Mouse (Mus musculus) heart, adult 2 months (tissue): ENCODE data around the gene Gm10772. TPM values are rescaled to one million over a fixed set of nuclear protein-coding genes. Genes with fewer than 3 reads are reported as not detected.
"Not testable (repeated sequence)": the region's sequence is repeated elsewhere in the genome, so short reads cannot be mapped to it uniquely, and the experiment has no call there.

Experiments
- DNase-seq, 2 experiments: peaks; one replicate each; pipeline ENCODE4 v3.0.0; 2021
- H3K27ac ChIP-seq: fragments of 200-600 bp; 2 replicates; pipeline ENCODE4 v1.8.1; 2022
- H3K27me3 ChIP-seq: fragments of 200-500 bp; 2 replicates; pipeline ENCODE4 v1.6.1; 2012; ENCODE audit warnings: mild to moderate bottlenecking, low read length, inconsistent platforms, mixed read lengths; ENCODE audit not compliant: control insufficient read depth, insufficient read depth
- H3K36me3 ChIP-seq: fragments of 200-500 bp; 2 replicates; pipeline ENCODE4 v1.6.1; 2012; ENCODE audit warnings: low read length, inconsistent platforms; ENCODE audit not compliant: control insufficient read depth, insufficient read depth
- H3K4me1 ChIP-seq: fragments of 200-500 bp; 2 replicates; pipeline ENCODE4 v1.6.1; 2011; ENCODE audit warnings: low read length; ENCODE audit not compliant: control insufficient read depth, insufficient read depth
- H3K4me3 ChIP-seq: fragments of 200-600 bp; 2 replicates; pipeline ENCODE4 v1.8.1; 2022
- H3K79me2 ChIP-seq: fragments of 200-500 bp; replicated peaks from 2 replicates; pipeline ENCODE4 v1.6.1; 2012; ENCODE audit warnings: mild to moderate bottlenecking, inconsistent platforms, low read length, moderate library complexity, mixed read lengths; ENCODE audit not compliant: control insufficient read depth, insufficient read depth
- H3K9ac ChIP-seq: fragments of 200-500 bp; 2 replicates; pipeline ENCODE4 v1.6.1; 2012; ENCODE audit warnings: low read depth, mild to moderate bottlenecking, control low read depth, inconsistent platforms, low read length, mixed read lengths
- CTCF ChIP-seq: fragments of 200-600 bp; IDR thresholded peaks from 2 replicates; pipeline ENCODE4 v1.8.1; 2022; ENCODE audit warnings: antibody characterized with exemption, mild to moderate bottlenecking, moderate library complexity
- EP300 ChIP-seq: fragments of 200-500 bp; IDR thresholded peaks from 2 replicates; pipeline ENCODE4 v1.6.1; 2011; ENCODE audit warnings: low read depth, low read length, control low read depth; ENCODE audit not compliant: insufficient read depth
- POLR2A ChIP-seq: fragments of 200-500 bp; IDR thresholded peaks from 2 replicates; pipeline ENCODE4 v1.6.1; 2011; ENCODE audit warnings: mild to moderate bottlenecking, low read depth, low read length, control low read depth; ENCODE audit not compliant: insufficient read depth
- WGBS: fragments of 180-500 bp; shearing (Covaris S2); methylation state at CpG from one replicate; pipeline ENCODE4 v1.1.7; 2018; 5-methylcytosine and 5-hydroxymethylcytosine counted together
- intact Hi-C: fragments of 180-260 bp; cut with DNase I; formaldehyde crosslinking; loops from one replicate; pipeline ENCODE4 v1.15.1; 2025
- long read RNA-seq: library from polyadenylated mRNA; stranded (forward); transcript quantifications from one replicate; pipeline ENCODE4 v2.0.0, GENCODE M21; 2021
- polyA plus RNA-seq: library from polyadenylated mRNA; depleted of rRNA; stranded (reverse); fragments of >200 nt; gene quantifications from 2 replicates; pipeline ENCODE4 v1.2.3, GENCODE M21; 2012; rRNA removed
- total RNA-seq, 2 experiments: library from RNA; stranded (reverse); gene quantifications; 2 replicates each; pipeline ENCODE4 v1.2.3; 2021

The Gm10772 gene
- total RNA-seq: not detected
- polyA plus RNA-seq: not detected in 2 replicates
- long read RNA-seq: 0 reads

DNA sequence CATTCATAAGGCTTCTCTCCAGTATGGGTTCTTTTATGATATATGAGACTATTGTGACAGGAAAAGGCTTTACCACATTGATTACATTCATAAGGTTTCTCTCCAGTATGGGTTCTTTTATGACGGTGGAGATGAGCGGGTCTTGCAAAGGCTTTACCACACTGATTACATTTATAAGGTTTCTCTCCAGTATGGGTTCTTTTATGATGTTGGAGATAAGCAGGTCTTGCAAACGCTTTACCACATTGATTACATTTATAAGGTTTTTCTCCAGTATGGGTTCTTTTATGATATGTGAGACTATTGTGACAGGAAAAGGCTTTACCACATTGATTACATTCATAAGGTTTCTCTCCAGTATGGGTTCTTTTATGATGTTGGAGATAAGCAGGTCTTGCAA is at the start of gene Gm10772:
Gm10772 (minus strand) TSS at position 101 of the 400 bp plus-strand sequence.
- intact Hi-C loops, H3K79me2 ChIP-seq, H3K27ac ChIP-seq, H3K4me3 ChIP-seq, H3K4me1 ChIP-seq, DNase-seq, H3K27me3 ChIP-seq, H3K9ac ChIP-seq, H3K36me3 ChIP-seq: not testable (repeated sequence)
- 93% methylated on average over 2 of the region's 3 CpGs for WGBS

DNA sequence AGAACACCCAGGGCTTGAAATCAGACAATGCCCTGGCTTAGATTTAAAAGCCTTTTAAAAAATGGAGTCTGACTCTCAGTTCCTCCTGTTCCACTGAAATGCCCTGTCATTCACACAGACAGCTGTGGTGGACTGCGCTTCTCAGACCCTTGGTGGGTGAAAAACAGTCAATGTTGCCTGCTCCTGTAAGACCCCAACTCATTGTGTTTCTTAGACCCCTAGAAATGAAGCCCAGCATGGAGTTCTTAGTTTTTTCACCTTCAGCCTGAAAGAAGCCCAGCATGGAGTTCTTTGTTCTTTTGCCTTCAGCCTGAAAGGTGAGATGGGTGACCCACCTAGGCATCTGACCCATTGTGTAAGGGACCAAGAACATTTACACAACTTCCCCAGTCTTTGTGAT is 36.5 kb upstream of the Gm10772 start:
- H3K36me3 ChIP-seq, H3K27me3 ChIP-seq, H3K4me3 ChIP-seq, H3K27ac ChIP-seq, DNase-seq, intact Hi-C loops, H3K79me2 ChIP-seq, H3K9ac ChIP-seq, H3K4me1 ChIP-seq: not testable (repeated sequence)
- no CpG with 5 or more reads among the region's 1 CpGs for WGBS

DNA sequence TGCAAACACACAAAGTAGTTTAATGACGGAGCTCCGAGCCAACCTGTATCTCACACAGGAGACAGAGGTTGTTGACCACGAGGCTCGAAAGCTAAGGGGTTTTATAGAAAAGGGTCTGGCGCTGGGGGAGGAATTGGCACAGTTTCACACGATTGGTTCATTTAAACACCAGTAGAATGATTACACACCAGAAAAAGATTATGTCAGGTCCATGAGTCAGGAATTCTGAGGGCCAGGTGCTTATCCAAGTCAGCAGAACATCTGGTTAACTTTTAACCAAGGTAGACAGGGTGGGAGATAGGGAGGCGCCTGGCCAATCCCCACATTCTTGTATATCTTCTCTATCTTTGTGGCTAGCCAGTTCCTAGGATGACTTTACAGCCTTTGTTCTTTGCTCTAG is 35.8 kb upstream of the Gm10772 start:
- H3K79me2 ChIP-seq, H3K9ac ChIP-seq, H3K27me3 ChIP-seq, DNase-seq, H3K4me3 ChIP-seq, H3K4me1 ChIP-seq, H3K27ac ChIP-seq, H3K36me3 ChIP-seq, intact Hi-C loops: not testable (repeated sequence)
- whole genome bisulfite sequencing: 61% methylated on average over 4 of the region's 7 CpGs

DNA sequence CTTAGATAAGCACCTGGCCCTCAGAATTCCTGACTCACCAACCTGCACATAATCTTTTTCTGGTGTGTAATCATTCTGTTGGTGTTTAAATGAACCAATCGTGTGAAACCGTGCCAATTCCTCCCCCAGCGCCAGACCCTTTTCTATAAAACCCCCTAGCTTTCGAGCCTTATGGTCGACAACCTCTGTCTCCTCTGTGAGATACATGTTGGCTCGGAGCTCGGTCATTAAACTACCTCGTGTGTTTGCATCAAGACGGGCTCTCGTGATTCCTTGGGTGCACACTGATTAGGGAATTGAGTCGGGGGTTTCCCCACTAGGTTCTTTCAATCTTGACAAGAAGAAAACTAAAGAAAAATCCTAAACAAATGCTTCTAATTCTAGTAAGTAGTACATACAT is 13.0 kb downstream of the Gm10772 start:
- no peaks in the 10 kb centered on the region for H3K36me3 ChIP-seq
- intact Hi-C loops: no loop called here
- no peak for DNase-seq
- H3K9ac ChIP-seq: no peak overlapping the region
- no peaks in the 10 kb centered on the region for H3K4me1 ChIP-seq
- WGBS: no CpG with 5 or more reads among the region's 11 CpGs
- H3K79me2 ChIP-seq: no peaks in the 10 kb centered on the region
- no peak overlapping the region for H3K4me3 ChIP-seq
- no peak overlapping the region for H3K27ac ChIP-seq
- TF ChIP-seq EP300 (no peak), CTCF (no peak), POLR2A (no peak)
- no peaks in the 10 kb centered on the region for H3K27me3 ChIP-seq

DNA sequence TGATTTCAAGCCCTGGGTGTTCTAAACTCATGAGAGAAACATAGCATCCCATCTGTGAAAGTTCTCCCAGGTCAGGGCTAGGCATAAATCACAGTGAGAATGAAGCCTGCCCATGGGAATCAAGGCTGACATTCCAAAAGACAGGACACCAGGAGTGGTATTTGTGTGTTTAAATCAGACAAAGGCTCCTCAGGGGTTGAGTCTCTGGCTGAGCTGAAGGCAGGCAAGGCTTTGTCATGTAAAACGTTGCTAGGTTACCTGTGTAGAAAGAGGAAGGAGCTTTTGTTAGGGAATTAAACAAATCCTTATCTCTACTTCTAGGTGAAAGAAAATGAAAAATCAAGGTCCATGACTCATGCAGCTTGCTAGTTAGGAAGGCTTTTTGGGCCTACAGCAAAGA is 13.6 kb downstream of the Gm10772 start:
- H3K36me3 ChIP-seq, DNase-seq, H3K4me1 ChIP-seq, H3K27me3 ChIP-seq, H3K9ac ChIP-seq, intact Hi-C loops, H3K4me3 ChIP-seq, H3K79me2 ChIP-seq, H3K27ac ChIP-seq: not testable (repeated sequence)
- no CpG with 5 or more reads among the region's 1 CpGs for WGBS

DNA sequence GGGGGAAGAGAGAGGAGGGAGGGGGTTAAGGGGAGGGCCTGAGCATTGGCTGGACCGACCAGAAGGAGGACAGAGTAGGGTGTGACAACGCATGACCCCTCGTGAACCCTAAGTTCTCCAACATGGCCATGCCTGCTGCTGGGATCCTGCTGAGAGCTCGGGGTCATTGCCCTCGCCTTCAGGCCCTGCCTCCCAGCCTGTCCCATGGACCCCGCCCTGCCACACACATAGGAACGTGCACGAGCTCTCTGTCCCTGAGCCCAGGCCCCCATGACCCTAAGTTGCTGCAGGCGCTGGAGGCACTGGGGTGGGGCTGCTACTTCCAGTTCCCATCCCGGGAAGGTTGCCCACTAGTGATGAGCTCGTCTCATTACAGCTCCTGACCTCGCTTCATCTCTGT is 48.2 kb downstream of the Gm10772 start:
- intact Hi-C loops, DNase-seq, H3K36me3 ChIP-seq: not testable (repeated sequence)

More for the DNA sequence above, 48.2 kb downstream of the Gm10772 start:
- H3K4me1 ChIP-seq, H3K27ac ChIP-seq, H3K9ac ChIP-seq, H3K79me2 ChIP-seq, H3K4me3 ChIP-seq, H3K27me3 ChIP-seq: not testable (repeated sequence)
- 78% methylated on average over 5 of the region's 12 CpGs for WGBS

Other genes starting within 250 kb of the Gm10772 start
- gene Gm10324, start 108.0 kb downstream of the Gm10772 start, total RNA-seq: not detected
- not detected in 2 replicates for gene Gm10324, start 108.0 kb downstream of the Gm10772 start, polyA plus RNA-seq
- not detected for gene 2410141K09Rik, start 213.5 kb upstream of the Gm10772 start, total RNA-seq
- gene 2410141K09Rik, start 213.5 kb upstream of the Gm10772 start, polyA plus RNA-seq: not detected in 2 replicates